Mouse (Mus musculus) neural tube, embryonic 13.5 days (tissue): ENCODE measurements around the gene Mrpl17. TPM values are rescaled to one million over a fixed set of nuclear protein-coding genes. Genes with fewer than 3 reads are reported as not detected.

Source experiments
- ATAC-seq: fragments of 200-750 bp; cut with Nextera tagmentation; 2 replicates; pipeline ENCODE4 v1.8.0; 2017; ENCODE audit warnings: low read depth, mild to moderate bottlenecking, moderate TSS enrichment, moderate library complexity
- H3K27ac ChIP-seq: fragments of 300-500 bp; sonication (generic); replicated peaks from 2 replicates; pipeline ENCODE4 v1.5.1; 2015; ENCODE audit warnings: moderate library complexity, mild to moderate bottlenecking, inconsistent platforms
- H3K27me3 ChIP-seq: fragments of 300-500 bp; sonication (generic); 2 replicates; pipeline ENCODE4 v1.6.1; 2015; ENCODE audit warnings: mild to moderate bottlenecking, inconsistent platforms
- H3K36me3 ChIP-seq: fragments of 300-500 bp; sonication (generic); 2 replicates; pipeline ENCODE4 v1.6.1; 2015; ENCODE audit warnings: mild to moderate bottlenecking, inconsistent platforms
- H3K4me1 ChIP-seq: fragments of 300-500 bp; sonication (generic); replicated peaks from 2 replicates; pipeline ENCODE4 v1.6.1; 2015; ENCODE audit warnings: inconsistent platforms
- H3K4me2 ChIP-seq: fragments of 300-500 bp; sonication (generic); 2 replicates; pipeline ENCODE4 v1.6.1; 2015; ENCODE audit warnings: inconsistent platforms, mild to moderate bottlenecking, moderate library complexity
- H3K4me3 ChIP-seq: fragments of 300-500 bp; sonication (generic); 2 replicates; pipeline ENCODE4 v1.5.1; 2015; ENCODE audit warnings: mild to moderate bottlenecking, inconsistent platforms
- H3K9ac ChIP-seq: fragments of 300-500 bp; sonication (generic); 2 replicates; pipeline ENCODE4 v1.6.1; 2015; ENCODE audit warnings: moderate library complexity, mild to moderate bottlenecking, inconsistent platforms
- H3K9me3 ChIP-seq: fragments of 300-500 bp; sonication (generic); 2 replicates; pipeline ENCODE4 v1.6.1; 2016; ENCODE audit warnings: inconsistent platforms
- WGBS: fragments of 180-500 bp; shearing (Covaris S2); methylation state at CpG from one replicate; pipeline ENCODE4 v1.1.7; 2015; 5-methylcytosine and 5-hydroxymethylcytosine counted together
- polyA plus RNA-seq: library from polyadenylated mRNA; unstranded; fragments of >200 nt; fragmentation: Nextera tagmentation; extraction: Ambion mirVana; gene quantifications from 2 replicates; pipeline ENCODE4 v1.2.1, GENCODE M21; 2015

The Mrpl17 gene
- polyA plus RNA-seq, 1 experiment from 2014 or later: 224 TPM

GRCm38 (mm10) chr7:105778553-105779265 lies 32.2 kb downstream of the Mrpl17 start:
- H3K4me1 ChIP-seq: peaks cover 87% of the 10 kb centered on the region
- WGBS: 17% methylated on average over 4 of the region's 4 CpGs
- peak overlapping the region; percentile 51 for H3K9ac ChIP-seq
- H3K27ac ChIP-seq: peak overlapping the region; percentile 83
- H3K36me3 ChIP-seq: peaks cover 88% of the 10 kb centered on the region
- peak overlapping the region; percentile 14; the same call in 1 of the 2 replicates for H3K4me3 ChIP-seq
- H3K4me2 ChIP-seq: peak overlapping the region; percentile 41
- H3K27me3 ChIP-seq: no peaks in the 10 kb centered on the region
- no peaks in the 10 kb centered on the region for H3K9me3 ChIP-seq
- ATAC-seq: peak; percentile 73

DNA sequence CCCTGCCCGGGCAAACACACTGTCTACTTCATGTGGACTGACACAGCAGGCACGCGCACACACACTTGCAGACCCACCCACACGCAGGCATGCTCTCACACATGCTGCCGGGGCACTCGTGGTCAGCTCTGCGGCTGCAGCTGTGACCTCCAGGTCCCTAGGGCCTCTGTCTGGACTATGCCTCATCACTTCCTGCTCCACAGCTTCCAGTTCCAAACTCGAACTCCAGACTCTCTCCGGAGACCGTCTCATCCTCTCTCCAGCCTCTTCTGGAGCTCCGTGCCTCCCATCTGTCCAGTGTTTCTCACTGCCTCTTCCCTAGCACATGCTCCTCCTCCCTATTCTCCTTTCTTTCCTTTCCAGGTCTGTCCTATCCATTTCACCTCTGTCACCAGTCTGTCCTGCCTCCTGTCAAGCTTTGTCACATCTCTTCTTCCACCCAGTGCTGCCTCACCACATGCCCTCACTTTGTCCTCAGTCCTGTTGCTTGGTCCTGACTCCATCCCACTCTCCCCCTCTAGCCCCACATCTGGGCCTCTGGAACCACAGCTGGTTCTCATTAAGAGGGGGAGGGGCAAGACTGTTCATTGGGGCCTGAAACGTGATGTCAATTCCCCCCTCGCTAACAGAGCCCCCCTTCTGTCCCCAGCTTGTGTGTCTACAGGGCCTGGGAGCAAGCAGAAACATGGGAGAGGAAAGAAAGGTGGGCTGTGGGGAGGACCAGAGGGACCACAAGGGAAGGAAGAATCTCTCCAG lies 32.9 kb downstream of the Mrpl17 start:
- H3K4me1 ChIP-seq: peaks cover 87% of the 10 kb centered on the region
- H3K4me3 ChIP-seq: peak overlapping the region; percentile 14
- H3K9me3 ChIP-seq: no peaks in the 10 kb centered on the region
- peak; percentile 45 for ATAC-seq
- peak overlapping the region; percentile 51 for H3K9ac ChIP-seq
- peaks cover 86% of the 10 kb centered on the region for H3K36me3 ChIP-seq
- H3K27ac ChIP-seq: peak overlapping the region; percentile 83
- no peaks in the 10 kb centered on the region for H3K27me3 ChIP-seq
- WGBS: 55% methylated on average over 13 of the region's 13 CpGs
- peak overlapping the region; percentile 41 for H3K4me2 ChIP-seq

DNA sequence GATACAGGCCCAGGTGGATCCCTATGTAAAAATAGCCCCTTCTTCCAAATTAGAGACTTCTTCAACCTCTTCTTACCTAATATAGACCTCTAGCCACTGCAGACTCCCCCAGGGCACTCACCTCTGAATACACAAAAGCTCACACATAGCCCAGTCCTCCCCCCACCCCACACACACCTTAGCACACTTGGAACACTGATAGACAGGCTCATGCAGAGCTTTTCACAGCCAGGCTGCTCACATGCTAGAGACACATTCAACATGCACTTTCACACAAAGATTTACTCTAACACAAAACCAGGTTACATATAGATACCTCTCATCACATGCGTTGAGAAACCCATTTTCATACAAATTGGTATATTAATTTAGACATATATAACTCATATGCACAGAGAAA lies 33.6 kb downstream of the Mrpl17 start:
- peaks cover 85% of the 10 kb centered on the region for H3K4me1 ChIP-seq
- no peak overlapping the region for H3K9ac ChIP-seq
- H3K27me3 ChIP-seq: no peaks in the 10 kb centered on the region
- no peak overlapping the region for H3K4me3 ChIP-seq
- WGBS: 80% methylated on average over 1 of the region's 1 CpGs
- no peak for ATAC-seq
- peak overlapping the region; percentile 41; the same call in 1 of the 2 replicates for H3K4me2 ChIP-seq
- H3K27ac ChIP-seq: no peak overlapping the region
- peaks cover 86% of the 10 kb centered on the region for H3K36me3 ChIP-seq
- no peaks in the 10 kb centered on the region for H3K9me3 ChIP-seq

GRCm38 (mm10) chr7:105776026-105776425 lies 34.9 kb downstream of the Mrpl17 start:
- 92% methylated on average over 2 of the region's 2 CpGs for WGBS
- Histone ChIP-seq H3K4me1 (peaks cover 90% of the 10 kb centered on the region), H3K27me3 (no peaks in the 10 kb centered on the region), H3K9me3 (no peaks in the 10 kb centered on the region), H3K9ac (no peak overlapping the region), H3K4me2 (no peak overlapping the region), H3K36me3 (peaks cover 86% of the 10 kb centered on the region), H3K4me3 (no peak overlapping the region), H3K27ac (no peak overlapping the region)
- ATAC-seq: no peak

- no peak for ATAC-seq
- Histone ChIP-seq H3K27me3 (no peaks in the 10 kb centered on the region), H3K4me1 (peaks cover 90% of the 10 kb centered on the region), H3K4me3 (no peak overlapping the region), H3K9ac (no peak overlapping the region), H3K27ac (no peak overlapping the region), H3K9me3 (no peaks in the 10 kb centered on the region), H3K4me2 (no peak overlapping the region), H3K36me3 (peaks cover 86% of the 10 kb centered on the region)
- 43% methylated on average over 8 of the region's 8 CpGs for WGBS
These were observed 36.2 kb downstream of the Mrpl17 start for GRCm38 (mm10) chr7:105774661-105775060.

GRCm38 (mm10) chr7:105773041-105773440 lies 37.9 kb downstream of the Mrpl17 start:
- H3K36me3 ChIP-seq: peaks cover 84% of the 10 kb centered on the region

DNA sequence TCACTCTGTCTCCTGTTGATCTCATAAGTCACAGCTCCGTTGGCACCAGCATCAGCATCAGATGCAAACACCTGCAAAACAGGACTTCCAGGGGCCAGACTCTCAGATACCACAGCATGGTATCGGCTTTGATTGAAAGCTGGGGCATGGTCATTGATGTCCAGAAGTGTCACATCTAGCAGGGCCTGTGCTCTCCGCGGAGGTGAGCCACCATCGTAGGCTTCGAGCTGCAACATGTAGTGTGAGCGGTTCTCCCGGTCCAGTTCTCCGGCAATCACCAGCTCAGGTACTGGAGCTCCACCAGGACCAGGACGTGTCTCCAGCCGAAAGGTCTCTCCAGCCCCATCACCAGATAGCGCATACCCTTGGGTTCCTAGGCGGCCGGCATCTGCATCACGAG lies 38.6 kb downstream of the Mrpl17 start:
- Histone ChIP-seq H3K9ac (no peak overlapping the region), H3K27ac (no peak overlapping the region), H3K4me2 (no peak overlapping the region), H3K9me3 (no peaks in the 10 kb centered on the region), H3K4me3 (no peak overlapping the region), H3K36me3 (peaks cover 90% of the 10 kb centered on the region), H3K4me1 (peaks cover 90% of the 10 kb centered on the region), H3K27me3 (no peaks in the 10 kb centered on the region)
- ATAC-seq: no peak
- 95% methylated on average over 15 of the region's 15 CpGs for WGBS

More at GRCm38 (mm10) chr7:105773041-105773440, 37.9 kb downstream of the Mrpl17 start:
- H3K9ac ChIP-seq: no peak overlapping the region
- no peaks in the 10 kb centered on the region for H3K27me3 ChIP-seq
- no peak for ATAC-seq
- H3K4me3 ChIP-seq: no peak overlapping the region
- no peaks in the 10 kb centered on the region for H3K9me3 ChIP-seq
- no peak overlapping the region for H3K27ac ChIP-seq
- H3K4me2 ChIP-seq: no peak overlapping the region
- WGBS: 88% methylated on average over 5 of the region's 5 CpGs
- H3K4me1 ChIP-seq: peaks cover 90% of the 10 kb centered on the region

DNA sequence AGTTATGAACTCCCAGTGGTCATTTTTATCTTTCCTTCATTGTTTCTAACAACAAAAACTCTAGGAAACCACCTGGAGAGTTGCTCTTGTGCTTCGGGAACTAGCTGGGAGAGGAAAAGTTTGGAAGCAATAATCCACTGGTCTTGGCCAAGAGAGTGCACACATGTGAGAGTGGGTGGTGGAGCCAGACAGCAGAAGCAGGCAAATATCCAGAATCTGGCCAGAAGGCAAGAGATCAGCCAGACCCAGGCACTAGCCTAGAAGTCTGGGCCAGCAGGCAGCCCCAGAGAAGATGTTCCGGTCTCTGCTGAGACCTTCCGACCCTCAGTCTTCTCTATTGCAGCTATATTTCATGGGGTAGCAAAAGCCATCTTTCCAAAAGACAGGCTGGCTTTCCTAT lies 40.9 kb downstream of the Mrpl17 start:
- Histone ChIP-seq H3K9me3 (no peaks in the 10 kb centered on the region), H3K27me3 (peaks cover 1% of the 10 kb centered on the region), H3K4me1 (peaks cover 80% of the 10 kb centered on the region), H3K9ac (no peak overlapping the region), H3K4me2 (no peak overlapping the region), H3K4me3 (no peak overlapping the region), H3K36me3 (peaks cover 91% of the 10 kb centered on the region), H3K27ac (no peak overlapping the region)
- 81% methylated on average over 3 of the region's 3 CpGs for WGBS
- no peak for ATAC-seq

- Histone ChIP-seq H3K9ac (peak overlapping the region; percentile 23; the same call in 1 of the 2 replicates), H3K9me3 (no peaks in the 10 kb centered on the region), H3K27ac (peak overlapping the region; percentile 59), H3K4me3 (0 out of 2 replicates have a peak overlapping the region, but pooled peaks have one; percentile 3), H3K27me3 (peaks cover 21% of the 10 kb centered on the region), H3K4me1 (peaks cover 61% of the 10 kb centered on the region), H3K4me2 (peak overlapping the region; percentile 21), H3K36me3 (peaks cover 94% of the 10 kb centered on the region)
- WGBS: 14% methylated on average over 6 of the region's 6 CpGs
- 0 out of 2 replicates have a peak, but pooled peaks have one; percentile 25 for ATAC-seq
These were observed 43.2 kb downstream of the Mrpl17 start for GRCm38 (mm10) chr7:105767729-105768165.

DNA sequence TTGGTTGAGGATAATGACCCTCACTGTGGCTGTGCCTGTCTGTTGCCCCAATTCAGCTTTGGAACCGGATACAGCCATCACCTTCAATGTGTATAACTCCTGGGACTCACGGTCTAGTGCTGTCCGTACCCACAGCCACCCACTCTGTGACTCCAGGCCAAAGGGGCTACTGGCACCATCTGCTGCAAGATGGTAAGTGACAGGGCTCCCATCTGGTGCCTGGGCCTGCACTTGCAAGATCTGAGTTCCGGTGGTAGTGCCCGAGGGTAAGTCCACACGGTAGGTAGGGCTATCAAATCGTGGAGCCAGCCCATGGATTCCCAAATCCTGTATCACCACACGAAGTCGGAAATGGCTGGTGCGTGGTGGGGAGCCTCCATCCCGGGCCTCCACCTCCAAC lies 46.6 kb downstream of the Mrpl17 start:
- Histone ChIP-seq H3K4me3 (no peak overlapping the region), H3K36me3 (peaks cover 88% of the 10 kb centered on the region), H3K27me3 (peaks cover 21% of the 10 kb centered on the region), H3K9me3 (no peaks in the 10 kb centered on the region), H3K4me1 (peaks cover 34% of the 10 kb centered on the region), H3K9ac (no peak overlapping the region), H3K4me2 (no peak overlapping the region), H3K27ac (no peak overlapping the region)
- ATAC-seq: no peak
- 83% methylated on average over 11 of the region's 11 CpGs for WGBS

DNA sequence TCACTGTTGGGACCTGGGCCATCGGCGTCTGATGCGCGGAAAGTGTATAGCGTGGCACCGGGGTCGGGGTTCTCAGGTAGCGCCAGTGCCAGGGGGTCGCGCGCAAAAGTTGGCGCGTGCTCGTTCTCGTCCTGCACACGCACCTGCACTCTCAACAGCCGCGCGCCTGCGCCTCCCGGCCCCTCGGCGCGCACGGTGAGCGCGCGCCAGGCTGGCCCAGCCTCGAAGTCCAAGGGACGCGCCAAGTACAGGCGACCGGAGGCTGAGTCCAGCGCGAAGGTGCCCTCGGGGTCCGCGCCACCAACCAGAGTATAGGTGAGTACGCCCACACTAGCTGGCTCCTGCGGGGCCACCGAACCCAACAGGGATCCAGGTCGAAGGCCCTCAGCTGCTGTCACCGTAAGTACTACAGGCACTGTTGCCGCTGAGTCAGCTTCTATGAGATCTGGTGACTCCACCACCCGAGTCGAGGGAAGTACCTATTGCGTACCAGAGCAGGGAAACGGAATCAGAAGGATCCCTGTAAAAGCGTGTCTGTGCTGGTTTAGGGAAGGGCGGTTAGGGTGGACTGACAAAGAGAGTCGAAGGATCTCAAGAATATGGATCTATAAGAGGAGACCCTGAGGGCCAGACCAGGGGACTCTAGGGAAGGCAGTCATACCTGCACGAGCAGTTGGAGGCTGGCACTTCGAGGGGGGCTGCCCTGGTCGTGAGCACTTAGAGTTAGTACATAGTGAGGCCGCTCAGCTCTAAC lies 48.2 kb downstream of the Mrpl17 start:
- WGBS: 20% methylated on average over 55 of the region's 55 CpGs
- no peaks in the 10 kb centered on the region for H3K9me3 ChIP-seq
- no peak overlapping the region for H3K4me2 ChIP-seq
- H3K9ac ChIP-seq: no peak overlapping the region
- H3K27me3 ChIP-seq: peaks cover 21% of the 10 kb centered on the region
- H3K36me3 ChIP-seq: peaks cover 91% of the 10 kb centered on the region
- H3K27ac ChIP-seq: no peak overlapping the region
- no peak overlapping the region for H3K4me3 ChIP-seq
- ATAC-seq: no peak
- H3K4me1 ChIP-seq: peaks cover 17% of the 10 kb centered on the region
